15 mouse cellular contexts compared by ENCODE assay signal in the genomic region with DNA sequence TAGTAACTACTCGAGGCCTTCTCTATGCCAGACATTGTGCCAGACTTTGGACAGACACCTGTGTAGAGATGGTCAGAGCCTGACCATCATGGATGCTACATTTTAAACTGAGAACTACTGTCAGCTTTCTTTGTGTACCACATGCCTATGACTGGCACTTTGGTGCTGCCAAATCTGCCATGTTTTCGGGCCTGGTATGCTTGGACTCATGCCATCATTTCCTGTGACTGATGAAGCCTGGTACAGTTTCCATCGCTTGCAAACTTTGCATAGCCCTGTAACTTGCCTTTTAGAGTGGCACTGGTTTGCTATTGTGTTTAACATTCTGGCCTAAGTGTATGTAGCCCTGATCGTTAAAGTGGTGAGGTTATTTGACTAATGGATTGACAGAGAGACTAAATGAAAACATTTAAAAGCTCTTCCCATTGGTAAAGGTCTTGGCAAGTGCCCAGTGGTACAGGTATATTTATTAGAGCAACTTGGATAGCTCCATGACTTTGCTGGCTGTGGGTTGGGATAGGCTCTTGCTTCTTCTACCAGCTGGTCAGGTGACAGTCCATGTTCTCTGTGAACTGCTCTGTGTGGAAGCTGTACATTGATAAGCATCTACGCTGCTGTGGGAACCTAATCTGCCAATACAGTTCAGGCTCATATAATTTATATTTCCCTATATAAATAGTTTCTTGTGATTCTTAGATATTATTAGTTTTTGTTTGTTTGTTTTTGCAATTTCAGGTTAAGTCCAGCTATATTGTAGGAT. TPM values are rescaled to one million over a fixed set of nuclear protein-coding genes. Genes with fewer than 3 reads are reported as not detected.
A peak's percentile ranks its signal among the peaks of the same experiment; 100 is the strongest.
DNase-seq lines count a peak whose midpoint lies in the region; ATAC-seq lines count a peak whose summit lies in the region.
"Had no signal": no experiment of that assay in that cellular context is flagged by ENCODE, and none has a peak within 500 bp of the region (broad histone marks: within the 10 kb centered on the region; RNA-seq: fewer than 3 reads in every experiment).

No protein-coding gene starts in this region.

- H3K27ac ChIP-seq in neural tube, embryonic 15.5 days (replicated peaks): no peak overlapping the region
- H3K27ac ChIP-seq: embryonic facial prominence, embryonic 10.5 days; liver, embryonic 12.5 days had no signal

- no peaks in the 10 kb centered on the region for H3K9me3 ChIP-seq in neural tube, embryonic 15.5 days (replicated peaks)
- H3K9me3 ChIP-seq: embryonic facial prominence, embryonic 10.5 days; liver, embryonic 12.5 days had no signal

- no peak overlapping the region for H3K4me3 ChIP-seq in neural tube, embryonic 15.5 days (replicated peaks)
- H3K4me3 ChIP-seq: embryonic facial prominence, embryonic 10.5 days; liver, embryonic 12.5 days had no signal

- no peaks in the 10 kb centered on the region for H3K27me3 ChIP-seq in neural tube, embryonic 15.5 days (replicated peaks)
- H3K27me3 ChIP-seq: liver, embryonic 12.5 days had no signal

- peaks cover 11% of the 10 kb centered on the region for H3K4me1 ChIP-seq in neural tube, embryonic 15.5 days

- no peaks in the 10 kb centered on the region for H3K36me3 ChIP-seq in neural tube, embryonic 15.5 days
- H3K36me3 ChIP-seq: embryonic facial prominence, embryonic 10.5 days; liver, embryonic 12.5 days had no signal

- 82% methylated on average over 5 of the region's 5 CpGs for WGBS in neural tube, embryonic 15.5 days

- no peak overlapping the region for H3K9ac ChIP-seq in neural tube, embryonic 15.5 days (replicated peaks)
- H3K9ac ChIP-seq: liver, embryonic 12.5 days had no signal

- ATAC-seq in neural tube, embryonic 15.5 days (ENCODE audit: low FRiP score): no peak
- ATAC-seq: hindbrain, embryonic 16.5 days; liver, embryonic 12.5 days had no signal

- peak; percentile 37 for DNase-seq in cerebellum, adult 11-12 months
- no peak for DNase-seq in cerebellum, postnatal 4 days (ENCODE audit: low spot score in 2 of 2)
- peak; percentile 43 for DNase-seq in layer of hippocampus, adult 11-12 months (ENCODE audit: low spot score)
- no peak for DNase-seq in layer of hippocampus, postnatal 36 days
- peak; percentile 52 for DNase-seq in cerebellum, adult 9-11 months
- DNase-seq in adrenal gland, postnatal 14 days: no peak
- no peak for DNase-seq in right cerebral cortex, postnatal 25 days
- DNase-seq: B cell, adult 2 months; gastrocnemius, postnatal 25 days; lung, postnatal 10 days had no signal

- no peak overlapping the region for H3K4me2 ChIP-seq in neural tube, embryonic 15.5 days
- H3K4me2 ChIP-seq: liver, embryonic 12.5 days; midbrain, embryonic 11.5 days had no signal

RNA-seq across cellular contexts. Expression of a gene that starts 44.5 kb away (rescaled TPM):
- 10 to 100 TPM; 24.8 to 27.2 TPM for total RNA-seq in layer of hippocampus, postnatal 36 days (2021)
- 79.3 and 95.3 TPM in 2 replicates for total RNA-seq in adrenal gland, postnatal 14 days (2021)
- polyA plus RNA-seq in neural tube, embryonic 15.5 days (2015; fragmentation: Nextera tagmentation; extraction: Ambion mirVana): 29.4 and 39.4 TPM in 2 replicates

Comparison
In these comparisons a context has a peak if more than half of its experiments do, and no peak if none do; other contexts are left out.
1. DNase-seq: peak in cerebellum, adult 11-12 months (single experiment), layer of hippocampus, adult 11-12 months (single experiment) and cerebellum, adult 9-11 months (single experiment); none in cerebellum, postnatal 4 days (0 of 2), layer of hippocampus, postnatal 36 days (0 of 2), adrenal gland, postnatal 14 days (single experiment) and right cerebral cortex, postnatal 25 days (single experiment).